Mouse (Mus musculus): ENCODE results near the gene Tas2r144. TPM values are rescaled to one million over a fixed set of nuclear protein-coding genes. Genes with fewer than 3 reads are reported as not detected.

Tas2r144 gene
- polyA plus RNA-seq (2015; fragmentation: Nextera tagmentation; extraction: Ambion mirVana) = not detected in 2 replicates

DNA sequence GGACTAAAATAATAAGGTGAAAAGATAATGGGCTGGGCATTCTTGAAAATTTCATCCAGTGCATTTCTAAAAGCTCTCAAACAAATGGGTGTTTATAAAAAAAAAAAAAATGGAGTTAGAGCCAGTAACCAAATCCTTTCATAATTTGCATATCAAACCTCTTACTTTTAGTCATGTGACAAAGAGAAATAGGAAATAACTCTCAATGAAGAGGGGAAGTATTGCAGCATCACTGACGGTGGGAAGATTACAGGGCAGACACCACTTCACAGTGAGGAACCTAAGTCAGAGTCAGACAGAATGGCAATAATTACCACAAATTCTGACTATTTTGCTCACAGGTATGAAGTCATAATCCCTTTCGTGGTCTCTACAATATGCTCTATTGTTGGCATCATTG lies at the start of gene Tas2r144:
TSS of gene Tas2r144 (plus strand) at position 301 of the 400 bp plus-strand sequence.

DNA sequence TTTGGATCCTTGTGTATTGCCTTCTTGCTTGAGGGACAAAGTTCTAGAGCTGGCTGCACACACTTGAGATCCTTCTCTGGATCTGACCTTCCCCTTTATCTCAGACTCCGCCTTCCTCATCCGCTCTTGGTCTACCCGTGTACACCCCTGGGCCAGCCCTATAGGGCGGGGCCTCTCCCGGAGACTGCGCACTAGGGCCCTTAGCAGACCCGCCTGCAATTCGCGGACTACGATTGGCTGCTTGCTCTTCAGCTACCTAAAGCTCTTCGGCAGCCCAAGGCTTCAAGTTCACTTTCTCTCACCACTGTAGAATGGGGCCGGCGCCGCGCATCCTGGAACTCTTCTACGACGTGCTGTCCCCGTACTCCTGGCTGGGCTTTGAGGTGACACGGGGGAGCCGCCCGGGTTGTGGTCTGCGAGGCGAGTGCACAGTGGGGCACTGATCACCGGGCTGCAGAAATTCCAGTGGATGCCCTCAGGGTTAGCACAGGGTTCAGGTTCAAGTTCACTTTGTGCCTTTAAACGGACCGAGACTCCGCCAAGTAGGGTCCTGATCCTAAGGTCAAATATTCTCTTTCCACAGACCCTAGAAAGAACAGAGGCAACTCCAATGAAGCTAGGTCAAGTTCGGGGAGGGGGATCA lies 30.7 kb downstream of the Tas2r144 start, which contains the start of gene Gstk1:
TSS of gene Gstk1 (plus strand) at position 225 of the 643 bp plus-strand sequence.

DNA sequence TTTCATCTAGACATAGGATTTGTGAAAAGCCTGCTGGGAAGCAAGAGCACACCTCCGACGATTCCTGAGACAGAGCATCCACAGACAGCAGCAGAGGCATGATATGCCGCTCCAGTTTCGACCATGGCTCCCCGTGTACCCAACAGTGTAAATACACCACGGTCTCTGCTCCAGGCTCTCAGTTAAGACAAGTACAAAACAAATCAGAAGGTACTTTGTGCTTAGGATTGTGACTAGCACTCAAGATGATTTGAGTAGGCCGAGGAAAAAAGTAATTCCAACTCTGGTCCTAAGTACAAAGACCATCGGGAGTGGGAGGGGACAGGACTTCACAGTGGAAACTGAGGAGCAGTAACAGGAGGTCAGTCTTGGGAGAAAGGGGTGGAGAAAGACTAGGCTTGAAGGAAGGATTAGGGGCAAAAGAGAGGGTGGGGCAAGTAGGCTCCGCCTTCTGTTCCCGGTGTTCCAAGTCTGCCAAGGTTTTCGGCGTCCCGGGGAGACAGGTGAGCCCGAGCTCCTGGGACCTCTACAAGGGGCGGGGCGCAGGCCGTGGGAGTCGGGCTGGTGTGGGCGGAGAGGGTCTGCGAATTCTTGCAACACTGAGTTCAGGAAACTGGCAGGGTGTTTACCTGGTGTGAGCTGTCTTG lies 46.5 kb downstream of the Tas2r144 start, which contains the start of gene Tmem139:
TSS of gene Tmem139 (plus strand) at position 447 of the 647 bp plus-strand sequence.

DNA sequence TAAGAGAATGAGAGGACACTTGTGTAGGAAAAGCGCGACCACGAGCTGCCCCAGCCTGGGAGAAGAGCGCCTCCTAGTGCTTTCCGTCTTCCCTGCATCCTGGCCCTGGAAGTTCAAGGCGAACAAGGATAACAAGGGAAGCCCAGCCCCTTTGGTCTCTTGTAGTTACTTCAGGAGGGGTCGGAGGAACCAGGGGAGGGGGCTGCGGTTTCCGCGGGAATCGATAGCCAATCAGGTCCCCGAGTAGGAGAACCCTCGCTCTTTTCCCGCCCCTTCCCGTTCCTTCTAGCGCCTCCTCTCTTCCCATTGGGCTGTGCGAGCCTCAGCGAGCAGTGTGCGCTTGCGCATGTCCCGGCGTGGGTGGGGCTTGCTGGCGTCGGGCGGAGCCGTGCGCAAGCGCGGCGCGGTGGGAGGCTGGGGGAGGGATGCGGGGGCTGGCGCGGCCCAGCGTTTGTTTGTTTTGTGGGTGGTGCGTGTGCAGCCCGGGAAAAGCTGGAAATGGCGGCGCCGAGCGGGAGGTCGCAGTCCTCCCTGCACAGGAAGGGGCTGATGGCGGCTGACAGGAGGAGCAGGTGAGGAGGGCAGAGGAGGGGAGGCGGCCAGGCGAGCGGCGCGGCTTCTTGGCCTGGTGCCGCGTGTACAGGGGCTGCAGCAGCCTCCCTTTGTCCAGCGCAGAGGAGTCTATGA lies 49.6 kb downstream of the Tas2r144 start, which contains the start of gene Casp2:
TSS of gene Casp2 (plus strand) at position 360 of the 687 bp plus-strand sequence.

Other genes with a start within 250 kb of the Tas2r144 start
- gene Sval3, start 247.2 kb upstream of the Tas2r144 start, polyA plus RNA-seq (2015; fragmentation: Nextera tagmentation; extraction: Ambion mirVana) = not detected in 2 replicates
- not detected in 2 replicates for gene Sva, start 176.9 kb upstream of the Tas2r144 start, polyA plus RNA-seq (2015; fragmentation: Nextera tagmentation; extraction: Ambion mirVana)
- not detected in 2 replicates for gene Tas2r139, start 74.4 kb upstream of the Tas2r144 start, polyA plus RNA-seq (2015; fragmentation: Nextera tagmentation; extraction: Ambion mirVana)
- 10.9 and 13.3 TPM in 2 replicates for gene Gstk1, start 30.6 kb downstream of the Tas2r144 start, polyA plus RNA-seq (2015; fragmentation: Nextera tagmentation; extraction: Ambion mirVana)
- 0.22 TPM in 1 of 2 replicates, not detected in the other for gene Tmem139, start 46.6 kb downstream of the Tas2r144 start, polyA plus RNA-seq (2015; fragmentation: Nextera tagmentation; extraction: Ambion mirVana)
- gene Casp2, start 49.7 kb downstream of the Tas2r144 start, polyA plus RNA-seq (2015; fragmentation: Nextera tagmentation; extraction: Ambion mirVana) = 10.2 and 10.5 TPM in 2 replicates
- gene Clcn1, start 71.4 kb downstream of the Tas2r144 start, polyA plus RNA-seq (2015; fragmentation: Nextera tagmentation; extraction: Ambion mirVana) = 9.9 and 12.2 TPM in 2 replicates
- gene Fam131b, start 109.3 kb downstream of the Tas2r144 start, polyA plus RNA-seq (2015; fragmentation: Nextera tagmentation; extraction: Ambion mirVana) = 0.10 and 0.14 TPM in 2 replicates
- 112 and 117 TPM in 2 replicates for gene Zyx, start 134.3 kb downstream of the Tas2r144 start, polyA plus RNA-seq (2015; fragmentation: Nextera tagmentation; extraction: Ambion mirVana)
- 0.71 and 1.4 TPM in 2 replicates for gene Epha1, start 157.9 kb downstream of the Tas2r144 start, polyA plus RNA-seq (2015; fragmentation: Nextera tagmentation; extraction: Ambion mirVana)
- not detected in 2 replicates for gene Tas2r143, start 184.9 kb downstream of the Tas2r144 start, polyA plus RNA-seq (2015; fragmentation: Nextera tagmentation; extraction: Ambion mirVana)
- gene Tas2r135, start 190.1 kb downstream of the Tas2r144 start, polyA plus RNA-seq (2015; fragmentation: Nextera tagmentation; extraction: Ambion mirVana) = not detected in 2 replicates
- gene Tas2r126, start 219.2 kb downstream of the Tas2r144 start, polyA plus RNA-seq (2015; fragmentation: Nextera tagmentation; extraction: Ambion mirVana) = not detected in 2 replicates
- gene Olfr458, start 249.9 kb downstream of the Tas2r144 start, polyA plus RNA-seq (2015; fragmentation: Nextera tagmentation; extraction: Ambion mirVana) = not detected in 2 replicates